Comparison of ENCODE assay signal across 8 mouse cellular contexts in the genomic region with DNA sequence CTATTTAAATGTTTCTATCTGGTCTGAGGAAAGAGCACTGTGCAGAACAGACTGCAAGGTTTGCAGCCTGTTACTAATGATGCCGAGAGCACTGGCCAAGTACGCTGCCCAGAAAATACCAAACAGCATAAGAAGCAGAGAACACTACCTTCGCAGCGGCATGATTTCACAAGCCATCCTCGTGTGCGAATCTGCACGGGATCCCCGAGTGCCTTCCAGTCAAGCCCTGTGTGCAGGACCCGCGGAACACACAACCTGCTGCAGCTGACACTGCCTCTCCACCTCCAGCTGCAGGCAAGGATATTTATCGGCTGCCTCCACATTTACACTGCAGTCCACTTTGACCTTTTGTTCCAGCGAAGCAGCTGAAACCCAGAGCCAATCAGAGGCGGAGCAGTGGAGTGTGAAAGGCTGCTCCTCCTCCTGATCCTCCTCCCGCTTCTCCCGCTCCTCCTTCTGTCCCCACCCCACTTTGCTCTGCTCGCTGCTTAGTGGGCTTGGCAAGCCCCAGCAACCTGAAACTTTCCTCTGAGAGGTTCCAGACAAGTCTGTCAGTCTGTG. TPM values are rescaled to one million over a fixed set of nuclear protein-coding genes. Genes with fewer than 3 reads are reported as not detected.
A peak's percentile ranks its signal among the peaks of the same experiment; 100 is the strongest.
DNase-seq lines count a peak whose midpoint lies in the region; ATAC-seq lines count a peak whose summit lies in the region.

A gene (minus strand): TSS at position 386 of the 561 bp plus-strand sequence.

- peak within 1 kb of the TSS; percentile 69 for H3K4me2 ChIP-seq in intestine, embryonic 16.5 days (ENCODE audit: low read depth, low read length)

- H3K9me3 ChIP-seq in intestine, embryonic 16.5 days (ENCODE audit: control insufficient read depth, low read length): no peaks in the 10 kb centered on the region

- peak; percentile 87 to 88 for DNase-seq in adrenal gland, postnatal 36 days
- peak; percentile 86 for DNase-seq in embryo, embryonic 9.5 days (ENCODE audit: extremely low spot score)
- DNase-seq in gastrocnemius, postnatal 4 days (ENCODE audit: low spot score in 2 of 2): peak; percentile 55 to 72
- DNase-seq in left cerebral cortex, postnatal 14 days (ENCODE audit: low spot score in 2 of 2): peak; percentile 81 to 90
- DNase-seq in right cerebral cortex, postnatal 25 days: peak; percentile 84
- DNase-seq in natural killer cell, adult 2 months (ENCODE audit: low spot score in 2 of 2): no peak

- H3K9ac ChIP-seq in intestine, embryonic 16.5 days (ENCODE audit: low read depth, low read length): peak within 1 kb of the TSS; percentile 72

- peak within 1 kb of the TSS; percentile 89 for H3K27ac ChIP-seq in intestine, embryonic 16.5 days (ENCODE audit: low read length)

- under 1% methylated on average over 16 of the region's 16 CpGs for WGBS in intestine, embryonic 16.5 days

- H3K4me1 ChIP-seq in intestine, embryonic 16.5 days (ENCODE audit: control insufficient read depth, insufficient read depth, low read length): peaks cover 3% of the 10 kb centered on the region

- peak; percentile 99 for ATAC-seq in intestine, embryonic 16.5 days
- ATAC-seq in megakaryocyte progenitor cell, adult 5-6 weeks (replicated peaks; ENCODE audit: poor library complexity): peak; percentile 93

- H3K4me3 ChIP-seq in intestine, embryonic 16.5 days (ENCODE audit: low read length): peak within 1 kb of the TSS; percentile 63

- H3K27me3 ChIP-seq in intestine, embryonic 16.5 days (replicated peaks; ENCODE audit: control insufficient read depth, insufficient read depth, low read length): no peaks in the 10 kb centered on the region

- intact Hi-C loops in left cerebral cortex, postnatal 14 days (cut with DNase I): loop anchor here (5.0 kb wide), 1 partner anchor 158 kb away; no protein-coding TSS in a partner anchor

- H3K36me3 ChIP-seq in intestine, embryonic 16.5 days (ENCODE audit: control insufficient read depth, insufficient read depth, low read length): no peaks in the 10 kb centered on the region

RNA-seq across cellular contexts. Expression of the gene that starts here (rescaled TPM):
- 100 to 1,000 TPM in 1 of 2 experiments, 10 to 100 TPM in 1; 99.4 to 103 TPM for total RNA-seq in adrenal gland, postnatal 36 days (2021)
- total RNA-seq in gastrocnemius, postnatal 4 days (2021): 10 to 100 TPM; 11.9 to 13.2 TPM
- polyA plus RNA-seq in intestine, embryonic 16.5 days (2015; fragmentation: Nextera tagmentation; extraction: Ambion mirVana): 16.1 and 16.8 TPM in 2 replicates
- total RNA-seq in left cerebral cortex, postnatal 14 days (2021): 10 to 100 TPM; 11.3 to 13.1 TPM
- 0.10 and 1.6 TPM in 2 replicates for total RNA-seq in megakaryocyte progenitor cell, adult 5-6 weeks (2015)
- 0.12 and 0.17 TPM in 2 replicates for total RNA-seq in megakaryocyte progenitor cell, adult 5-6 weeks (2017)

Comparison
In these comparisons a context has a peak if more than half of its experiments do, and no peak if none do; other contexts are left out.
1. RNA of the gene that starts here (total RNA-seq): 99.4 to 103 TPM in adrenal gland, postnatal 36 days, 11.9 to 13.2 TPM in gastrocnemius, postnatal 4 days and 11.3 to 13.1 TPM in left cerebral cortex, postnatal 14 days; 0.10 to 1.6 TPM in megakaryocyte progenitor cell, adult 5-6 weeks; every median in the first group is over 4 times any median in the second.
2. RNA of the gene that starts here (total RNA-seq): 99.4 to 103 TPM in adrenal gland, postnatal 36 days; 11.9 to 13.2 TPM in gastrocnemius, postnatal 4 days and 11.3 to 13.1 TPM in left cerebral cortex, postnatal 14 days; every median in the first group is over 4 times any median in the second.
3. DNase-seq: peak in adrenal gland, postnatal 36 days (2 of 2), embryo, embryonic 9.5 days (single experiment), gastrocnemius, postnatal 4 days (2 of 2), left cerebral cortex, postnatal 14 days (2 of 2) and right cerebral cortex, postnatal 25 days (single experiment); none in natural killer cell, adult 2 months (0 of 2).